Mouse (Mus musculus): ENCODE results near the gene Apol10a. TPM values are rescaled to one million over a fixed set of nuclear protein-coding genes. Genes with fewer than 3 reads are reported as not detected.
A peak's percentile ranks its signal among the peaks of the same experiment; 100 is the strongest.
"Not testable (repeated sequence)": the region's sequence is repeated elsewhere in the genome, so short reads cannot be mapped to it uniquely, and the experiment has no call there.

Apol10a gene
- polyA plus RNA-seq, 1 experiment, result not detected

- DNase-seq, result peak; percentile 9 to 33
- WGBS, result 24% methylated on average over 6 of the region's 6 CpGs
- H3K27me3 ChIP-seq (ENCODE audit: control insufficient read depth, insufficient read depth, low read length); H3K4me1 ChIP-seq (ENCODE audit: control insufficient read depth, insufficient read depth, low read length); H3K4me3 ChIP-seq (replicated peaks; ENCODE audit: insufficient read depth, low read depth, low read length); H3K27ac ChIP-seq (ENCODE audit: insufficient read depth, low read length): not testable (repeated sequence)
- peak; percentile 24; the same call in 1 of the 2 replicates for TF ChIP-seq CTCF (IDR thresholded peaks at IDR 0.05; ENCODE audit: borderline replicate concordance, insufficient read depth, low read depth, low read length)
These were observed 46.5 kb downstream of the Apol10a start for GRCm38 (mm10) chr15:77523186-77523843.

GRCm38 (mm10) chr15:77533216-77533615, 56.4 kb downstream of the Apol10a start, which contains the start of gene Apol7c:
Gene Apol7c (minus strand): TSS chr15:77533316.
- DNase-seq, result no peak
- Histone ChIP-seq H3K27ac (ENCODE audit: insufficient read depth, low read length) (no peak within 1 kb of the TSS), H3K4me1 (ENCODE audit: control insufficient read depth, insufficient read depth, low read length) (no peaks in the 10 kb centered on the region), H3K4me3 (replicated peaks; ENCODE audit: insufficient read depth, low read depth, low read length) (no peak within 1 kb of the TSS), H3K27me3 (ENCODE audit: control insufficient read depth, insufficient read depth, low read length) (no peaks in the 10 kb centered on the region)
- TF ChIP-seq POLR2A (IDR thresholded peaks at IDR 0.05; ENCODE audit: borderline replicate concordance, insufficient read depth, low read length) (no peak), CTCF (IDR thresholded peaks at IDR 0.05; ENCODE audit: borderline replicate concordance, insufficient read depth, low read depth, low read length) (no peak)

GRCm38 (mm10) chr15:77539221-77539620, 62.4 kb downstream of the Apol10a start:
- DNase-seq; H3K27ac ChIP-seq (ENCODE audit: insufficient read depth, low read length); H3K27me3 ChIP-seq (ENCODE audit: control insufficient read depth, insufficient read depth, low read length); H3K4me1 ChIP-seq (ENCODE audit: control insufficient read depth, insufficient read depth, low read length); H3K4me3 ChIP-seq (replicated peaks; ENCODE audit: insufficient read depth, low read depth, low read length): not testable (repeated sequence)
- 11% methylated on average over 1 of the region's 1 CpGs for WGBS

Other genes with a start within 250 kb of the Apol10a start
- 177 and 188 TPM in 2 replicates for gene Rbfox2, start 170.0 kb upstream of the Apol10a start, polyA plus RNA-seq (2012; rRNA removed)
- gene Apol7a, start 77.9 kb upstream of the Apol10a start, polyA plus RNA-seq (2012; rRNA removed), result 0.06 and 0.07 TPM in 2 replicates
- 0.59 and 1.0 TPM in 2 replicates for gene Apol9a, start 65.9 kb upstream of the Apol10a start, polyA plus RNA-seq (2012; rRNA removed)
- gene Apol7b, start 29.6 kb upstream of the Apol10a start, polyA plus RNA-seq (2012; rRNA removed), result 0.13 TPM in 1 of 2 replicates, not detected in the other
- not detected in 2 replicates for gene Apol11a, start 31.2 kb downstream of the Apol10a start, polyA plus RNA-seq (2012; rRNA removed)
- not detected in 2 replicates for gene Apol7c, start 56.3 kb downstream of the Apol10a start, polyA plus RNA-seq (2012; rRNA removed)
- gene 1700025B11Rik, start 84.8 kb downstream of the Apol10a start, polyA plus RNA-seq (2012; rRNA removed), result not detected in 2 replicates
- 0.17 and 0.31 TPM in 2 replicates for gene Apol10b, start 119.1 kb downstream of the Apol10a start, polyA plus RNA-seq (2012; rRNA removed)
- gene Gm36245, start 122.2 kb downstream of the Apol10a start, polyA plus RNA-seq (2012; rRNA removed), result not detected in 2 replicates
- 0.13 TPM in 1 of 2 replicates, not detected in the other for gene Apol11b, start 166.2 kb downstream of the Apol10a start, polyA plus RNA-seq (2012; rRNA removed)
- gene Apol7e, start 221.8 kb downstream of the Apol10a start, polyA plus RNA-seq (2012; rRNA removed), result not detected in 2 replicates

All from cerebellum, adult 2 months (tissue).